Mouse (Mus musculus) hindlimb bud, embryonic 11.5 days (tissue): ENCODE data around the gene Gm26938.

Source experiments
- DNase-seq: peaks from one replicate; pipeline ENCODE4 v3.0.0-alpha.2; 2012; ENCODE audit warnings: low read depth, low spot score; ENCODE audit errors: extremely low spot score

Gm26938 gene

GRCm38 (mm10) chr5:139816445-139816844, 9.8 kb downstream of the Gm26938 start:
- no peak for DNase-seq

- DNase-seq: no peak
Observed at GRCm38 (mm10) chr5:139815964-139816363, 10.2 kb downstream of the Gm26938 start.

- no peak for DNase-seq
Observed at GRCm38 (mm10) chr5:139813963-139814381, 12.2 kb downstream of the Gm26938 start.

GRCm38 (mm10) chr5:139813126-139813490, 13.1 kb downstream of the Gm26938 start:
- no peak for DNase-seq

GRCm38 (mm10) chr5:139812398-139813125, 13.6 kb downstream of the Gm26938 start:
- no peak for DNase-seq

- DNase-seq: no peak
Observed at GRCm38 (mm10) chr5:139811677-139812397, 14.4 kb downstream of the Gm26938 start.

GRCm38 (mm10) chr5:139809397-139809796, 16.8 kb downstream of the Gm26938 start:
- no peak for DNase-seq

- DNase-seq: no peak
Observed at GRCm38 (mm10) chr5:139805924-139806323, 20.3 kb downstream of the Gm26938 start.

- no peak for DNase-seq
Observed at GRCm38 (mm10) chr5:139804573-139805111, 21.6 kb downstream of the Gm26938 start.

- DNase-seq: no peak
Observed at GRCm38 (mm10) chr5:139804107-139804551, 22.1 kb downstream of the Gm26938 start.

GRCm38 (mm10) chr5:139803601-139804102, 22.6 kb downstream of the Gm26938 start:
- no peak for DNase-seq

GRCm38 (mm10) chr5:139803165-139803564, 23.0 kb downstream of the Gm26938 start:
- DNase-seq: no peak

- DNase-seq: no peak
Observed at GRCm38 (mm10) chr5:139801880-139802279, 24.3 kb downstream of the Gm26938 start.

GRCm38 (mm10) chr5:139801231-139801630, 25.0 kb downstream of the Gm26938 start:
- DNase-seq: no peak

GRCm38 (mm10) chr5:139799801-139800590, 26.2 kb downstream of the Gm26938 start:
- DNase-seq: no peak

- DNase-seq: no peak
Observed at GRCm38 (mm10) chr5:139799041-139799440, 27.2 kb downstream of the Gm26938 start.

- DNase-seq: no peak
Observed at GRCm38 (mm10) chr5:139798168-139798900, 27.9 kb downstream of the Gm26938 start.

- no peak for DNase-seq
Observed at GRCm38 (mm10) chr5:139797473-139798167, 28.6 kb downstream of the Gm26938 start.

- DNase-seq: no peak
Observed at GRCm38 (mm10) chr5:139796900-139797299, 29.3 kb downstream of the Gm26938 start.
